Mouse (Mus musculus): ENCODE data around the gene Bfsp2. TPM values are rescaled to one million over a fixed set of nuclear protein-coding genes. Genes with fewer than 3 reads are reported as not detected.

Gene Bfsp2
- polyA plus RNA-seq, 1 experiment = not detected

DNA sequence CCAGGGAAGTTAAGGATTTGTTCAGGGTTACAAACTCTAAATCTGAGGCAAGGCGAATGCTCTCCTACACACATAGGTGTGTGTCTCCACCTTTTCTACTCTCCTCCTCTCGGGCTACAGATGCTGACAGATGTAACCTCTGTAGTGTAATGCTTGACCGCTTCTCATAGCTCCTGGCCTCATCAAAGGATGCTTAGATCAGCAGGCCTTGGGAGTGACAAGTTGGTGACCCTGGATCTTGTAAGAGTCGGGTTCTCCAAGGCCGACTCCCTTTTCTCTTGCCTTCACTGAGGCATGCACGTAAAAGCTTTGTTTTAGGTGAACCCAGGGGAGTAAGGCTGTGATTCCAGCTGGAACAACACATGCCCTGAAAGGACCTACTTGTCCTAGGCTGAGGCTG lies 32.0 kb upstream of the Bfsp2 start:
- Histone ChIP-seq H3K4me1 (ENCODE audit: control insufficient read depth, insufficient read depth, low read length) (no peaks in the 10 kb centered on the region), H3K36me3 (ENCODE audit: control insufficient read depth, insufficient read depth, low read length, poor library complexity, severe bottlenecking) (no peaks in the 10 kb centered on the region), H3K9ac (ENCODE audit: low read depth, poor library complexity, severe bottlenecking) (no peak overlapping the region), H3K4me3 (ENCODE audit: low read depth, low read length) (no peak overlapping the region), H3K27me3 (ENCODE audit: control insufficient read depth, insufficient read depth, low read length, poor library complexity, severe bottlenecking) (no peaks in the 10 kb centered on the region), H3K27ac (ENCODE audit: insufficient read depth, low read length) (no peak overlapping the region), H3K9me3 (replicated peaks; ENCODE audit: control insufficient read depth, insufficient read depth, low read length, poor library complexity, severe bottlenecking) (no peaks in the 10 kb centered on the region)
- no peak for TF ChIP-seq CTCF (IDR thresholded peaks at IDR 0.05; ENCODE audit: low read depth, low read length)
- TF ChIP-seq EP300 (IDR thresholded peaks at IDR 0.05; ENCODE audit: insufficient read depth, low read depth, low read length) = no peak
- no peak for TF ChIP-seq POLR2A (IDR thresholded peaks at IDR 0.05; ENCODE audit: insufficient read depth, low read length)

DNA sequence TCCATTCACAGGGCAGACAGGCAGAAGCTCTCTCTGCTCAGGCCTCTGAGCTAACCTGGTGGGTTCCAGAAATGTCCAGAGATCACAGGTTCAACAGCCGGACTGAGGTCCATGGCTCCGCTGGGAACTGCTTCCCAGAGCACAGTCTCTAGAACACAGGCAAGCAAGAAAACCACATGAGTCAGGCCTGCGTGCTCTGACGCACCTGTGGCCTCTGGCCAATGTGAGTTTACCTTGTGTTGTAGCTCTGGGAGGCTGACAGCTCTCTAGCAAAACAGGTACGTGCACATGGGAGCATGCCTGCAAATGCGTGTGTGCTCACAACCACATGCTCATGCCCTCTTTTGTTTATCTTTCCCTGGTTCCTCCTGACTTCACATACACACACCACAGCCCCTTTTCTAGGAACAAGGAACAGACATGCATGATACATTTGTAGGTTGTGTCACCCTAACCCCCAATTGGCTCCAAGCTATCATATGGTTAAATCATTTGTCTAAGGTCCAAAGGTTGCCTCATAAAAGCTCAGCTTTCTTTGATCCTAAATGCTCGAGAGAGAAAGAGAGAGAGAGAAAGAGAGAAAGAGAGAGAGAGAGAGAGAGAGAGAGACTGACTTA lies 26.9 kb upstream of the Bfsp2 start:
- H3K4me1 ChIP-seq (ENCODE audit: control insufficient read depth, insufficient read depth, low read length) = peaks cover 5% of the 10 kb centered on the region
- no peak overlapping the region for H3K9ac ChIP-seq (ENCODE audit: low read depth, poor library complexity, severe bottlenecking)
- no peak overlapping the region for H3K4me3 ChIP-seq (ENCODE audit: low read depth, low read length)
- H3K9me3 ChIP-seq (replicated peaks; ENCODE audit: control insufficient read depth, insufficient read depth, low read length, poor library complexity, severe bottlenecking) = no peaks in the 10 kb centered on the region
- H3K36me3 ChIP-seq (ENCODE audit: control insufficient read depth, insufficient read depth, low read length, poor library complexity, severe bottlenecking) = no peaks in the 10 kb centered on the region
- H3K27ac ChIP-seq (ENCODE audit: insufficient read depth, low read length) = no peak overlapping the region
- no peak for TF ChIP-seq CTCF (IDR thresholded peaks at IDR 0.05; ENCODE audit: low read depth, low read length)
- TF ChIP-seq EP300 (IDR thresholded peaks at IDR 0.05; ENCODE audit: insufficient read depth, low read depth, low read length) = no peak
- TF ChIP-seq POLR2A (IDR thresholded peaks at IDR 0.05; ENCODE audit: insufficient read depth, low read length) = no peak
- H3K27me3 ChIP-seq (ENCODE audit: control insufficient read depth, insufficient read depth, low read length, poor library complexity, severe bottlenecking) = no peaks in the 10 kb centered on the region

DNA sequence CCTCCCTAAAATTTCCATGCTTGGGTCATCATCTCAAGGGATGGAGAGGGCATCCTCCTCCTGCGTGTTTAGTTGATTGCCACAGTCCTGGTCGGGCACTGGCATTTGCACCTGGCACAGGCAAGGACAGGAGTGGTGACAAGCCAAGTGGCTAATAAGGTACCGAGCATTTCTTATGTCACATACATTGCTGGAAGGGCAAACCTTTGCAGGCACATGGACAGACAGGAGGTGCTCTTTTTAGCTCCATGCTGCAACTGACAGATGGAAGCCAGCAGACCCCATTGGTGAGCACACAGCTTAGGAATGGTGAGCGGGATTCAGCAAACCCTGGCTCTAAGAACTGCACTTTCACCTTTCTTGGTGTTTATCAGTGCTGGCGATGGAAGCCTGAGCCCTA lies 24.8 kb upstream of the Bfsp2 start:
- H3K27ac ChIP-seq (ENCODE audit: insufficient read depth, low read length) = no peak overlapping the region
- no peak overlapping the region for H3K9ac ChIP-seq (ENCODE audit: low read depth, poor library complexity, severe bottlenecking)
- TF ChIP-seq EP300 (IDR thresholded peaks at IDR 0.05; ENCODE audit: insufficient read depth, low read depth, low read length) (no peak), POLR2A (IDR thresholded peaks at IDR 0.05; ENCODE audit: insufficient read depth, low read length) (no peak), CTCF (IDR thresholded peaks at IDR 0.05; ENCODE audit: low read depth, low read length) (no peak)
- peaks cover 5% of the 10 kb centered on the region for H3K4me1 ChIP-seq (ENCODE audit: control insufficient read depth, insufficient read depth, low read length)
- no peaks in the 10 kb centered on the region for H3K36me3 ChIP-seq (ENCODE audit: control insufficient read depth, insufficient read depth, low read length, poor library complexity, severe bottlenecking)
- no peaks in the 10 kb centered on the region for H3K27me3 ChIP-seq (ENCODE audit: control insufficient read depth, insufficient read depth, low read length, poor library complexity, severe bottlenecking)
- H3K4me3 ChIP-seq (ENCODE audit: low read depth, low read length) = no peak overlapping the region
- H3K9me3 ChIP-seq (replicated peaks; ENCODE audit: control insufficient read depth, insufficient read depth, low read length, poor library complexity, severe bottlenecking) = no peaks in the 10 kb centered on the region

DNA sequence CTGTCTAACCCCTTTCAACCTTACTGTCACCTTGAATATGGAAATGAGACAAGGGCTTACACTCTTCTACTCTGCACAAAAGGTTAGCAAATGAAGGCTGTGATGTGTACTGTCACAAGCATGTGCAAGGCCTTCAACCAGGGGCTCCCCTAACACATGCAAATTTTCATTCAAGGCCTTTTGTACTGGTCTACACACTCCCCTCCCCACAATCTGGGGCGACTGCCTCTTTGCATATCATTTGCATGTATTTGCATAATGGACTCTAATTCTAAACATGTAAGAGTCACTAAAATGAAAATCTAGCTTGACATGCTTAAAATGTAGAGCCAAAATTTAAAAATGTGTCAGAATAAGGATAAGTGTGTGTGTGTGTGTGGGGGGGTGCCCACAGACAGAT lies 24.4 kb upstream of the Bfsp2 start:
- Histone ChIP-seq H3K9ac (ENCODE audit: low read depth, poor library complexity, severe bottlenecking) (no peak overlapping the region), H3K27me3 (ENCODE audit: control insufficient read depth, insufficient read depth, low read length, poor library complexity, severe bottlenecking) (no peaks in the 10 kb centered on the region), H3K4me3 (ENCODE audit: low read depth, low read length) (no peak overlapping the region), H3K36me3 (ENCODE audit: control insufficient read depth, insufficient read depth, low read length, poor library complexity, severe bottlenecking) (no peaks in the 10 kb centered on the region), H3K4me1 (ENCODE audit: control insufficient read depth, insufficient read depth, low read length) (peaks cover 5% of the 10 kb centered on the region), H3K27ac (ENCODE audit: insufficient read depth, low read length) (no peak overlapping the region), H3K9me3 (replicated peaks; ENCODE audit: control insufficient read depth, insufficient read depth, low read length, poor library complexity, severe bottlenecking) (no peaks in the 10 kb centered on the region)
- TF ChIP-seq EP300 (IDR thresholded peaks at IDR 0.05; ENCODE audit: insufficient read depth, low read depth, low read length) (0 out of 2 replicates have a peak, but pooled peaks have one; percentile 52), POLR2A (IDR thresholded peaks at IDR 0.05; ENCODE audit: insufficient read depth, low read length) (no peak)

DNA sequence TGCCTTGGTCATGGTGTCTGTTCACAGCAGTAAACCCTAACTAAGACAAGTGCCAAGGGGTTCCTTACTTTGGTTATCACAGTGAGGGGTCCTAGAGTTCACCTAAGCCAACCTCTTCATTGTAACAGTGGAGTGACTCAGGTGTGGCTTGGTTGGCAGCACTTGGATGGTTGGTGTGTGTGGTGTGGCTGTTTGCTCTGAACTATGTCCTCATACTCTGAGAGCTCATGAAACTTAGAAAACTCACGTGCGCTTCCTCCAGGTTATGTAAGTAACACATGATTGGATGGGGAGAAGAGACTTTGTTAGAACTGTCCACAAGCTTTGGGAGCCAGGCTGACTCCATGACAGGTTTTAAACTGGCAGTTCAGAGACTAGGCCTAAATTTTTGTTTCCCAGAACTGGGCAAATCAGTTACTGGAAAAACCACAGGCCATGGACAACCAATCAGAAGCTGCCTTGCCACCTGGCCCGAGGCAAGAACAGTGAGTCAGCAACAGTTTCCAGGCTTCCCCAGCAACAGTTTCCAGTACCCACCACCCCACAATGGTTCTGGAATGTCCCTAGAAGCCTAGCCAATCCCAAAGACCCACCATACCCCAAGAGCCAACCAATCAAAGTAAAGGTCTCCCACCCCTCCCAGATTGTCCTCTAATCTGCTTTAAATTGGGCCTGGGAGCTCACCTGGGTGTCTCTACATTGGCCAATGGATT lies 23.5 kb upstream of the Bfsp2 start:
- no peaks in the 10 kb centered on the region for H3K9me3 ChIP-seq (replicated peaks; ENCODE audit: control insufficient read depth, insufficient read depth, low read length, poor library complexity, severe bottlenecking)
- peaks cover 5% of the 10 kb centered on the region for H3K4me1 ChIP-seq (ENCODE audit: control insufficient read depth, insufficient read depth, low read length)
- H3K36me3 ChIP-seq (ENCODE audit: control insufficient read depth, insufficient read depth, low read length, poor library complexity, severe bottlenecking) = no peaks in the 10 kb centered on the region
- no peak overlapping the region for H3K27ac ChIP-seq (ENCODE audit: insufficient read depth, low read length)
- H3K9ac ChIP-seq (ENCODE audit: low read depth, poor library complexity, severe bottlenecking) = no peak overlapping the region
- TF ChIP-seq EP300 (IDR thresholded peaks at IDR 0.05; ENCODE audit: insufficient read depth, low read depth, low read length) (peak; percentile 83), CTCF (IDR thresholded peaks at IDR 0.05; ENCODE audit: low read depth, low read length) (no peak)
- H3K27me3 ChIP-seq (ENCODE audit: control insufficient read depth, insufficient read depth, low read length, poor library complexity, severe bottlenecking) = no peaks in the 10 kb centered on the region
- no peak overlapping the region for H3K4me3 ChIP-seq (ENCODE audit: low read depth, low read length)

DNA sequence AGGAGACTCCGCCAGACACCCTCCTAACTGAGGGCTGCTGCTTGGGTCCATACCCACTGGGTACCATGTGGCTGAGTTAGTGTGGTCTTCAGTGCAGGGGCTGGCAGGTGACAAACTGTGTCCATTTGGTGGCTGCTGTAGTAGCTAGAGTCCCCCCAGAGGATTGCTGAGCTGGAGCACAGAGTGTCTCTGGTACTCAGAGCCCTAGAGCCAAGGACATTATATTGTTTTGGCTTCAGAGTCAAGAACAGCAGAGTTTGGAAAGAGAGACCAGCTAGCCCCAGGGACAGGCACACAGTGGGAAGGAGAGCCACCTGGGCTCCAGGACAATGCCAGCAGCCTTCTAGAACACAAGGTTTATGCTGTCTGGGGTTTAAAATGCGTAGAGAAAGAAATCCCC lies 22.4 kb upstream of the Bfsp2 start:
- Histone ChIP-seq H3K27ac (ENCODE audit: insufficient read depth, low read length) (no peak overlapping the region), H3K9me3 (replicated peaks; ENCODE audit: control insufficient read depth, insufficient read depth, low read length, poor library complexity, severe bottlenecking) (no peaks in the 10 kb centered on the region), H3K36me3 (ENCODE audit: control insufficient read depth, insufficient read depth, low read length, poor library complexity, severe bottlenecking) (no peaks in the 10 kb centered on the region), H3K4me1 (ENCODE audit: control insufficient read depth, insufficient read depth, low read length) (peaks cover 5% of the 10 kb centered on the region), H3K4me3 (ENCODE audit: low read depth, low read length) (no peak overlapping the region), H3K27me3 (ENCODE audit: control insufficient read depth, insufficient read depth, low read length, poor library complexity, severe bottlenecking) (no peaks in the 10 kb centered on the region), H3K9ac (ENCODE audit: low read depth, poor library complexity, severe bottlenecking) (no peak overlapping the region)
- TF ChIP-seq POLR2A (IDR thresholded peaks at IDR 0.05; ENCODE audit: insufficient read depth, low read length) (no peak), CTCF (IDR thresholded peaks at IDR 0.05; ENCODE audit: low read depth, low read length) (no peak), EP300 (IDR thresholded peaks at IDR 0.05; ENCODE audit: insufficient read depth, low read depth, low read length) (no peak)
